Mouse (Mus musculus) mesoderm, embryonic 11.5 days (tissue): ENCODE results near the gene Ssxb6.
"Not testable (repeated sequence)": the region's sequence is repeated elsewhere in the genome, so short reads cannot be mapped to it uniquely, and the experiment has no call there.

Experiments used
- DNase-seq: peaks from one replicate; pipeline ENCODE4 v3.0.0-alpha.2; 2012; ENCODE audit warnings: low read depth, low spot score

Ssxb6 gene

DNA sequence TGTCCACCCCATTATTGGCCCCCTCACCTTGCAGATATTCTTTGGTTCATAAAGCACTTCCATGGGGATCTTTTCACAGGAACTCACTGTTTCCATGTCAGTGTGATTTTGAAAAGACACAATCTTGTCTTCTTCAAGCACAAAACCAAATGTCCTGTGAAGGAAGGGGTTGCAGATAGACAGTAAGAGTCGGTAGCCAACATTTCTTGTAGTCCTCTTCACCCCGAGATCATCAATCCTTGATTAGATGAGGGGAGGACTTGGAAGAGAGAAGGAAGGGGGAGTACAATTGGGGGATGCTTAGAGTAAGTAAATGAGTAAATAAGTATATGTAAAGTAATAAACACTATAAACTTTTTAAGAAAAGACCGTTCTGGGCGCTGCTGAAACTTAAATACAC, at the start of gene Ssxb6:
TSS of gene Ssxb6 (minus strand) at position 101 of the 400 bp plus-strand sequence.
- not testable (repeated sequence) for DNase-seq

GRCm38 (mm10) chrX:8591716-8592115, 43.7 kb upstream of the Ssxb6 start, which contains the start of gene Ssxb3:
Ssxb3 (minus strand) TSS chrX:8591816.
- not testable (repeated sequence) for DNase-seq

GRCm38 (mm10) chrX:8524854-8525253, 23.2 kb downstream of the Ssxb6 start, which contains the start of gene Gm14459:
Gm14459 (minus strand) TSS chrX:8524954.
- no peak for DNase-seq
